Mouse (Mus musculus) kidney, adult 2 months (tissue): ENCODE measurements at regions not wholly inside any gene's neighbourhood (a gene's known extent, or its start where the extent isn't known, plus 50 kb on each side); places are given as distances from the start of the nearest gene placed in this dataset.

Source experiments
- DNase-seq: peaks from one replicate; pipeline ENCODE4 v3.0.0; 2021
- H3K27ac ChIP-seq: fragments of 200-500 bp; 2 replicates; pipeline ENCODE4 v1.5.1; 2012; ENCODE audit warnings: low read depth, low read length, control low read depth, inconsistent platforms; ENCODE audit not compliant: insufficient read depth
- H3K27me3 ChIP-seq: fragments of 200-500 bp; replicated peaks from 2 replicates; pipeline ENCODE4 v1.6.1; 2012; ENCODE audit warnings: mild to moderate bottlenecking, moderate library complexity, low read length, inconsistent platforms; ENCODE audit not compliant: control insufficient read depth, insufficient read depth
- H3K36me3 ChIP-seq: fragments of 200-500 bp; 2 replicates; pipeline ENCODE4 v1.6.1; 2012; ENCODE audit warnings: mild to moderate bottlenecking, moderate library complexity, low read length, inconsistent platforms; ENCODE audit not compliant: control insufficient read depth, insufficient read depth
- H3K4me1 ChIP-seq: fragments of 200-500 bp; 2 replicates; pipeline ENCODE4 v1.6.1; 2011; ENCODE audit warnings: low read length; ENCODE audit not compliant: control insufficient read depth, insufficient read depth
- H3K4me3 ChIP-seq: fragments of 200-500 bp; 2 replicates; pipeline ENCODE4 v1.5.1; 2011; ENCODE audit warnings: mild to moderate bottlenecking, low read depth, low read length, control low read depth; ENCODE audit not compliant: insufficient read depth
- CTCF ChIP-seq: fragments of 200-500 bp; conservative IDR thresholded peaks from 2 replicates; pipeline ENCODE4 v1.5.1; 2011; ENCODE audit warnings: low read depth, mild to moderate bottlenecking, control low read depth, low read length, moderate library complexity, mixed read lengths; ENCODE audit not compliant: insufficient read depth, insufficient read length
- POLR2A ChIP-seq: fragments of 200-500 bp; IDR thresholded peaks from one replicate; pipeline ENCODE4 v1.6.1; 2011; ENCODE audit warnings: low read depth, low read length, control low read depth
- WGBS: fragments of 180-500 bp; shearing (Covaris S2); methylation state at CpG from one replicate; pipeline ENCODE4 v1.1.7; 2018; 5-methylcytosine and 5-hydroxymethylcytosine counted together

- TF ChIP-seq CTCF = no peak
- TF ChIP-seq POLR2A = no peak
- Histone ChIP-seq H3K4me1 (no peaks in the 10 kb centered on the region; the same call in 1 of the 2 replicates), H3K4me3 (no peak overlapping the region), H3K27me3 (no peaks in the 10 kb centered on the region), H3K27ac (no peak overlapping the region), H3K36me3 (no peaks in the 10 kb centered on the region)
- DNase-seq = no peak
- WGBS = 92% methylated on average over 2 of the region's 2 CpGs
Observed at GRCm38 (mm10) chr6:54754810-54755209, 61.9 kb upstream of the Znrf2 start.

DNA sequence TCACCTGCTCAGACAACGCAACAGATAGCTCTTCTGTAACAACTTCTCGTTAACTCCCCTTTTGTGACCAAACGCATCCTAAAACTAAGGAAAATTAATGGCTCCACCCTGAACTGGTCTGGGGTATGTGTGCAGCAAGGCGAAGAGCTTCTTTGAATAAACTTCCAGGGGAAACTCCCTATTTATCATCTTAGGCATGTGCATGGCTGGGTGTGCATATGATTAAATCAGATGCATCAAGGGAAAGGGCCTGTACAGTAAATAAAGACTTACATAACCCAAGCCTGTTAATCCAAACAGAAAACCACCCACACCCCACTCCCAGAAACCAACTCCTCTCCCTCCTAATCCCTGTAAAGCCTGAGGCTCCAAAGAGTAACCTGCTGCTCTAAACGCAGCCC is 59.2 kb upstream of the Znrf2 start:
- 57% methylated on average over 5 of the region's 5 CpGs for WGBS

GRCm38 (mm10) chr6:54758112-54758511 is 58.6 kb upstream of the Znrf2 start:
- no peaks in the 10 kb centered on the region for H3K36me3 ChIP-seq
- H3K27ac ChIP-seq = no peak overlapping the region
- H3K4me1 ChIP-seq = peaks cover 7% of the 10 kb centered on the region; the same call in 1 of the 2 replicates
- DNase-seq = no peak
- WGBS = 49% methylated on average over 2 of the region's 2 CpGs
- no peak overlapping the region for H3K4me3 ChIP-seq
- TF ChIP-seq POLR2A = no peak
- TF ChIP-seq CTCF = no peak
- no peaks in the 10 kb centered on the region for H3K27me3 ChIP-seq

More for the DNA sequence above, 59.2 kb upstream of the Znrf2 start:
- H3K27ac ChIP-seq = no peak overlapping the region
- TF ChIP-seq CTCF (no peak), POLR2A (no peak)
- H3K4me3 ChIP-seq = no peak overlapping the region
- no peak for DNase-seq
- no peaks in the 10 kb centered on the region for H3K36me3 ChIP-seq
- H3K4me1 ChIP-seq = peaks cover 2% of the 10 kb centered on the region; the same call in 1 of the 2 replicates
- H3K27me3 ChIP-seq = no peaks in the 10 kb centered on the region

- no peaks in the 10 kb centered on the region for H3K36me3 ChIP-seq
- WGBS = 72% methylated on average over 8 of the region's 8 CpGs
- no peak for DNase-seq
- H3K27me3 ChIP-seq = no peaks in the 10 kb centered on the region
- H3K4me3 ChIP-seq = no peak overlapping the region
- TF ChIP-seq CTCF = no peak
- TF ChIP-seq POLR2A = no peak
- H3K4me1 ChIP-seq = peaks cover 11% of the 10 kb centered on the region; the same call in 1 of the 2 replicates
- H3K27ac ChIP-seq = no peak overlapping the region
Observed at GRCm38 (mm10) chr6:54759263-54759662, 57.5 kb upstream of the Znrf2 start.

DNA sequence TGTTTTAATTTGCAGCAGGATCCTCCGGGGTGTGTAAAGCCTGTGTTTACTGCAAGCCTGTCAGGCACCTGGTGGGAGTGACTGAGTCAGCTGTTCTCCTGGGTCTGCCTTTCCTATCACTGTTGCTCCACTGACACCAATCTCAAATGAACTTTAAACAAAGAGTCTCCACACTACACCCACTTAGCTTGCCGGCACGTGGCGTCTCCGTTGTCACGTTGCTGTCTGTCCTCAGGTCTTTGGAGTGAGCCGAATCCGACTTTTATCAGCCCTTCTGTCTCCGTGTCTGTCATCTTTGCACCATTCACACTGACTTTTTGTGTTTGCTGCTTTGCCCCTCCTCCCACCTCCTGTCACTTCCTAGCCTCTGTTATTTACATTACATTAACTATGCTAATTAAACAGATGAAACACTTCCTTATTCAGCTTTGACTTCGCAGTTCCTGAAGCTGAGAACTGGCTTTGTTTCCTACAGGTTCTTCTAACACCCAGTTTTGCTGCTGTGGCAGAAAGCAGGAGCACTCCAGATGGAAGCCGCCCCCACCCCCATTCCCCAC is 56.7 kb upstream of the Znrf2 start:
- Histone ChIP-seq H3K36me3 (no peaks in the 10 kb centered on the region), H3K4me3 (no peak overlapping the region), H3K27ac (no peak overlapping the region), H3K4me1 (peaks cover 11% of the 10 kb centered on the region; the same call in 1 of the 2 replicates), H3K27me3 (no peaks in the 10 kb centered on the region)
- WGBS = 2% methylated on average over 11 of the region's 11 CpGs
- no peak for TF ChIP-seq CTCF
- no peak for TF ChIP-seq POLR2A
- DNase-seq = peak; percentile 67

DNA sequence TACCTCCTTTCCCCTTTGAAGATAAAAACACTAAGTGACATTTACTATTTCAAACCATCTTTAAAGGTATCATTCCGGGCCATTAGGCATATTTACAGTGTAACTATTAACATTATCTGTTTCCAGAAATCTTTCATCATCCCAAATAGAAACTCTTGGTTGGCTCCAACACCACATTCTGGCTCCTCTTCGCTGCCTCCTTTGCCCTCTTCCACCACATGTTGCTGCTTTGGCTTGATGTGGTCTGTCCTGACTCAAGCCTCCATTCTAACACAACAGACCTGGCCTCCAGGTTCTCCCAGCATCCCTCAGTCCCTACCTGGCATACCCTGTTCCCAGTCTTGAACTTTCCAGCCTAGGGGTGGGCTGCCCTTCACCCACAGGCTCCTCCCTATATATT is 56.2 kb upstream of the Znrf2 start:
- 76% methylated on average over 2 of the region's 2 CpGs for WGBS
- Histone ChIP-seq H3K27ac (no peak overlapping the region), H3K4me3 (no peak overlapping the region), H3K27me3 (no peaks in the 10 kb centered on the region), H3K36me3 (no peaks in the 10 kb centered on the region), H3K4me1 (peaks cover 11% of the 10 kb centered on the region; the same call in 1 of the 2 replicates)
- TF ChIP-seq POLR2A = no peak
- no peak for TF ChIP-seq CTCF
- no peak for DNase-seq

- H3K27me3 ChIP-seq = no peaks in the 10 kb centered on the region
- H3K27ac ChIP-seq = 0 out of 2 replicates have a peak overlapping the region, but pooled peaks have one; percentile 1
- peaks cover 11% of the 10 kb centered on the region; the same call in 1 of the 2 replicates for H3K4me1 ChIP-seq
- DNase-seq = peak; percentile 89
- no peak overlapping the region for H3K4me3 ChIP-seq
- no peaks in the 10 kb centered on the region for H3K36me3 ChIP-seq
- 64% methylated on average over 5 of the region's 5 CpGs for whole genome bisulfite sequencing
- TF ChIP-seq CTCF (no peak), POLR2A (no peak)
Observed at GRCm38 (mm10) chr6:54762021-54762420, 54.7 kb upstream of the Znrf2 start.
